Mouse (Mus musculus) layer of hippocampus, adult 2 months (tissue): ENCODE results near the gene Tpst1. TPM values are rescaled to one million over a fixed set of nuclear protein-coding genes. Genes with fewer than 3 reads are reported as not detected.

Experiments
- DNase-seq, 2 experiments: peaks; one replicate each; pipeline ENCODE4 v3.0.0; 2022; ENCODE audit warnings: low spot score in 2 of 2
- H3K27ac ChIP-seq: fragments of 200-600 bp; 2 replicates; pipeline ENCODE4 v1.8.1; 2022
- H3K4me3 ChIP-seq: fragments of 200-600 bp; 2 replicates; pipeline ENCODE4 v1.8.1; 2022; ENCODE audit warnings: mild to moderate bottlenecking
- CTCF ChIP-seq: fragments of 200-600 bp; conservative IDR thresholded peaks from 2 replicates; pipeline ENCODE4 v1.8.1; 2022; ENCODE audit warnings: antibody characterized with exemption, mild to moderate bottlenecking, moderate library complexity
- total RNA-seq, 2 experiments: library from RNA; stranded (reverse); gene quantifications; 2 replicates each; pipeline ENCODE4 v1.2.3; 2021

Gene Tpst1
- total RNA-seq, 2 experiments from 2014 or later: 48.7 to 49.1 TPM

- TF ChIP-seq CTCF: peak; percentile 61
- peak within 1 kb of the TSS; percentile 95 for H3K27ac ChIP-seq
- H3K4me3 ChIP-seq: peak within 1 kb of the TSS; percentile 96
- DNase-seq: peak; percentile 91 to 98
These were observed 71.5 kb downstream of the Tpst1 start, which contains the start of gene Kctd7 for GRCm38 (mm10) chr5:130144334-130145312. Kctd7 (plus strand) TSS chr5:130144861.

- no peak overlapping the region for H3K27ac ChIP-seq
- H3K4me3 ChIP-seq: peak overlapping the region; percentile 96
- peak in 1 of 2 experiments; percentile 23 for DNase-seq
- TF ChIP-seq CTCF: no peak
These were observed 72.8 kb downstream of the Tpst1 start for GRCm38 (mm10) chr5:130145961-130146360.

GRCm38 (mm10) chr5:130149726-130150310 lies 76.7 kb downstream of the Tpst1 start:
- H3K27ac ChIP-seq: peak overlapping the region; percentile 12; the same call in 1 of the 2 replicates
- no peak overlapping the region for H3K4me3 ChIP-seq
- DNase-seq: no peak
- TF ChIP-seq CTCF: no peak

GRCm38 (mm10) chr5:130154286-130154685 lies 81.2 kb downstream of the Tpst1 start:
- TF ChIP-seq CTCF: no peak
- DNase-seq: no peak
- Histone ChIP-seq H3K4me3 (no peak overlapping the region), H3K27ac (no peak overlapping the region)

GRCm38 (mm10) chr5:130158545-130158944 lies 85.4 kb downstream of the Tpst1 start:
- no peak overlapping the region for H3K4me3 ChIP-seq
- no peak for TF ChIP-seq CTCF

GRCm38 (mm10) chr5:130159761-130160201 lies 86.7 kb downstream of the Tpst1 start:
- DNase-seq: no peak
- no peak overlapping the region for H3K27ac ChIP-seq
- no peak overlapping the region for H3K4me3 ChIP-seq
- no peak for TF ChIP-seq CTCF

More at GRCm38 (mm10) chr5:130158545-130158944, 85.4 kb downstream of the Tpst1 start:
- H3K27ac ChIP-seq: no peak overlapping the region
- DNase-seq: no peak

- peak; percentile 89 for TF ChIP-seq CTCF
- DNase-seq: peak; percentile 77 to 81
- Histone ChIP-seq H3K27ac (no peak overlapping the region), H3K4me3 (no peak overlapping the region)
These were observed 90.5 kb downstream of the Tpst1 start for GRCm38 (mm10) chr5:130163670-130164069.

GRCm38 (mm10) chr5:130165213-130165612 lies 92.1 kb downstream of the Tpst1 start:
- H3K4me3 ChIP-seq: no peak overlapping the region
- DNase-seq: no peak
- no peak for TF ChIP-seq CTCF
- H3K27ac ChIP-seq: no peak overlapping the region

GRCm38 (mm10) chr5:130169109-130169508 lies 96.0 kb downstream of the Tpst1 start:
- TF ChIP-seq CTCF: no peak
- no peak overlapping the region for H3K4me3 ChIP-seq
- no peak for DNase-seq
- H3K27ac ChIP-seq: no peak overlapping the region

GRCm38 (mm10) chr5:130170666-130171422 lies 97.7 kb downstream of the Tpst1 start:
- no peak for TF ChIP-seq CTCF
- DNase-seq: no peak
- Histone ChIP-seq H3K27ac (peak overlapping the region; percentile 98), H3K4me3 (peak overlapping the region; percentile 83)

- no peak for TF ChIP-seq CTCF
- peak within 1 kb of the TSS; percentile 83 for H3K4me3 ChIP-seq
- peak; percentile 91 to 92 for DNase-seq
- H3K27ac ChIP-seq: peak within 1 kb of the TSS; percentile 98
These were observed 98.4 kb downstream of the Tpst1 start, which contains the start of gene Rabgef1 for GRCm38 (mm10) chr5:130171423-130171954. Rabgef1 (plus strand) TSS chr5:130171798.

- H3K27ac ChIP-seq: peak overlapping the region; percentile 98
- peak overlapping the region; percentile 83 for H3K4me3 ChIP-seq
- DNase-seq: no peak
- no peak for TF ChIP-seq CTCF
These were observed 99.0 kb downstream of the Tpst1 start for GRCm38 (mm10) chr5:130171956-130172601.
